In genomic region chr5:66768034-66768433, GRCm38 (mm10) we compare ENCODE assay signal across 19 mouse cellular contexts. TPM values are rescaled to one million over a fixed set of nuclear protein-coding genes. Genes with fewer than 3 reads are reported as not detected.
A peak's percentile ranks its signal among the peaks of the same experiment; 100 is the strongest.
DNase-seq lines count a peak whose midpoint lies in the region; ATAC-seq and TF ChIP-seq lines count a peak whose summit lies in the region.
"Had no signal": no experiment of that assay in that cellular context is flagged by ENCODE, and none has a peak within 500 bp of the region (broad histone marks: within the 10 kb centered on the region; RNA-seq: fewer than 3 reads in every experiment).

No protein-coding gene starts in this region.

- no peak overlapping the region for H3K9ac ChIP-seq in MEL (ENCODE audit: control insufficient read depth, low read depth, low read length, poor library complexity, severe bottlenecking)
- no peak overlapping the region for H3K9ac ChIP-seq in embryonic facial prominence, embryonic 14.5 days (ENCODE audit: low read depth, low read length)
- H3K9ac ChIP-seq: heart, embryonic 15.5 days; hindbrain, embryonic 15.5 days; liver, postnatal 0 days; neural tube, embryonic 15.5 days had no signal

- WGBS in embryonic facial prominence, embryonic 14.5 days: 13% methylated on average over 4 of the region's 4 CpGs
- WGBS in forebrain, embryonic 10.5 days: 57% methylated on average over 4 of the region's 4 CpGs

- H3K4me3 ChIP-seq in MEL (ENCODE audit: control insufficient read depth in 1 of 2, insufficient read depth in 1 of 2, low read depth in 2 of 2, low read length in 2 of 2): no peak overlapping the region
- no peak overlapping the region for H3K4me3 ChIP-seq in embryonic facial prominence, embryonic 14.5 days (ENCODE audit: low read depth, low read length)
- no peak overlapping the region for H3K4me3 ChIP-seq in forebrain, embryonic 10.5 days
- H3K4me3 ChIP-seq: gastrocnemius, adult 2 months; heart, embryonic 15.5 days; hindbrain, embryonic 15.5 days; megakaryocyte, embryonic 14.5 days; neural tube, embryonic 15.5 days had no signal

- intact Hi-C loops in heart, postnatal 10 days (cut with DNase I): no loop called here
- intact Hi-C loops in left cerebral cortex, postnatal 4 days (cut with DNase I): no loop called here
- intact Hi-C loops in left cerebral cortex, postnatal 36 days (cut with DNase I): no loop called here

- H3K9me3 ChIP-seq in MEL (replicated peaks; ENCODE audit: insufficient read depth, low read length): no peaks in the 10 kb centered on the region
- H3K9me3 ChIP-seq in embryonic facial prominence, embryonic 14.5 days (ENCODE audit: control insufficient read depth, low read length): no peaks in the 10 kb centered on the region
- no peaks in the 10 kb centered on the region for H3K9me3 ChIP-seq in forebrain, embryonic 10.5 days
- H3K9me3 ChIP-seq: heart, embryonic 15.5 days; hindbrain, embryonic 15.5 days; megakaryocyte, embryonic 14.5 days; neural tube, embryonic 15.5 days had no signal

- peak; percentile 51 for DNase-seq in heart, adult 11 months
- DNase-seq in heart, postnatal 10 days: no peak
- peak; percentile 7 for DNase-seq in left cerebral cortex, postnatal 4 days
- no peak for DNase-seq in left cerebral cortex, postnatal 36 days (ENCODE audit: low spot score in 2 of 2)
- DNase-seq in MEL (ENCODE audit: low read depth, low spot score): peak; percentile 28
- DNase-seq in embryonic facial prominence, embryonic 14.5 days (ENCODE audit: low spot score): peak; percentile 73
- no peak for DNase-seq in forebrain, embryonic 10.5 days (ENCODE audit: extremely low spot score, low spot score)
- DNase-seq in urinary bladder, adult 18-20 months (ENCODE audit: low spot score in 2 of 2): no peak
- DNase-seq: cerebellum, adult 11 months; gastrocnemius, adult 2 months; layer of hippocampus, postnatal 36 days; liver, postnatal 0 days; retina, postnatal 1 day had no signal

- no peak for TF ChIP-seq RAD21 in MEL (IDR thresholded peaks at IDR 0.05; ENCODE audit: low read depth, low read length)

- TF ChIP-seq CTCF in MEL (IDR thresholded peaks at IDR 0.05 in 2 of 3, conservative IDR thresholded peaks at IDR 0.05 in 1 of 3; ENCODE audit: control insufficient read depth in 1 of 3, insufficient read depth in 1 of 3, low read depth in 2 of 3, low read length in 3 of 3, poor library complexity in 1 of 3, severe bottlenecking in 1 of 3): no peak

- H3K4me1 ChIP-seq in MEL (ENCODE audit: control insufficient read depth in 1 of 2, insufficient read depth in 2 of 2, low read length in 2 of 2): no peaks in the 10 kb centered on the region
- peaks cover 17% of the 10 kb centered on the region for H3K4me1 ChIP-seq in embryonic facial prominence, embryonic 14.5 days (ENCODE audit: control insufficient read depth, insufficient read depth, low read length)
- peaks cover 23% of the 10 kb centered on the region for H3K4me1 ChIP-seq in forebrain, embryonic 10.5 days
- H3K4me1 ChIP-seq: heart, embryonic 15.5 days; megakaryocyte, embryonic 14.5 days had no signal

- no peak overlapping the region for H3K27ac ChIP-seq in MEL (ENCODE audit: control insufficient read depth, low read depth, low read length)
- 0 out of 2 replicates have a peak overlapping the region, but pooled peaks have one; percentile 4 for H3K27ac ChIP-seq in embryonic facial prominence, embryonic 14.5 days (replicated peaks; ENCODE audit: low read depth, low read length)
- no peak overlapping the region for H3K27ac ChIP-seq in forebrain, embryonic 10.5 days
- H3K27ac ChIP-seq: gastrocnemius, adult 2 months; heart, embryonic 15.5 days; hindbrain, embryonic 15.5 days; neural tube, embryonic 15.5 days had no signal

- ATAC-seq in embryonic facial prominence, embryonic 14.5 days (ENCODE audit: low read depth): 0 out of 2 replicates have a peak, but pooled peaks have one; percentile 10
- ATAC-seq: forebrain, embryonic 16.5 days; intestine, postnatal 0 days; liver, postnatal 0 days had no signal

- no peaks in the 10 kb centered on the region for H3K36me3 ChIP-seq in MEL (ENCODE audit: control insufficient read depth in 1 of 2, insufficient read depth in 2 of 2, low read length in 2 of 2)
- no peaks in the 10 kb centered on the region for H3K36me3 ChIP-seq in embryonic facial prominence, embryonic 14.5 days (ENCODE audit: control insufficient read depth, insufficient read depth, low read length)
- H3K36me3 ChIP-seq in forebrain, embryonic 10.5 days (replicated peaks): no peaks in the 10 kb centered on the region
- H3K36me3 ChIP-seq: heart, embryonic 15.5 days; hindbrain, embryonic 15.5 days; neural tube, embryonic 15.5 days had no signal

- no peak overlapping the region for H3K4me2 ChIP-seq in embryonic facial prominence, embryonic 14.5 days (ENCODE audit: low read depth, low read length)
- H3K4me2 ChIP-seq: heart, embryonic 15.5 days; hindbrain, embryonic 15.5 days; neural tube, embryonic 15.5 days had no signal

- TF ChIP-seq EP300 in MEL (IDR thresholded peaks at IDR 0.05; ENCODE audit: low read depth in 1 of 2, low read length in 2 of 2): peak in 1 of 2 experiments; percentile 27; a peak in 1 of 4 replicates

- TF ChIP-seq POLR2A in MEL (IDR thresholded peaks at IDR 0.05; ENCODE audit: control insufficient read depth in 1 of 2, insufficient read depth in 1 of 2, low read depth in 1 of 2, low read length in 2 of 2, poor library complexity in 1 of 2): no peak

- H3K27me3 ChIP-seq in MEL (ENCODE audit: control insufficient read depth in 1 of 2, insufficient read depth in 2 of 2, low read length in 2 of 2): no peaks in the 10 kb centered on the region
- H3K27me3 ChIP-seq in embryonic facial prominence, embryonic 14.5 days (replicated peaks; ENCODE audit: control insufficient read depth, insufficient read depth, low read length): no peaks in the 10 kb centered on the region
- H3K27me3 ChIP-seq in forebrain, embryonic 10.5 days (ENCODE audit: poor library complexity, severe bottlenecking): no peaks in the 10 kb centered on the region
- H3K27me3 ChIP-seq: heart, embryonic 15.5 days; hindbrain, embryonic 15.5 days; megakaryocyte, embryonic 14.5 days; neural tube, embryonic 15.5 days had no signal

- no peaks in the 10 kb centered on the region for H3K79me2 ChIP-seq in MEL (ENCODE audit: control insufficient read depth, insufficient read depth, low read length, poor library complexity)

TF ChIP-seq in MEL, 35 proteins besides CTCF, POLR2A, EP300 and RAD21:
- TF ChIP-seq MYC (IDR thresholded peaks at IDR 0.05; ENCODE audit: low read depth, low read length) (no peak), TCF12 (IDR thresholded peaks at IDR 0.05; ENCODE audit: low read depth, low read length) (peak; percentile 77; the same call in 1 of the 2 replicates), ETS1 (IDR thresholded peaks at IDR 0.05; ENCODE audit: low read depth, low read length) (peak; percentile 46; the same call in 1 of the 2 replicates), ZMIZ1 (IDR thresholded peaks at IDR 0.05; ENCODE audit: low read depth, low read length) (no peak), SMC3 (IDR thresholded peaks at IDR 0.05; ENCODE audit: low read depth, low read length) (no peak), ZKSCAN1 (IDR thresholded peaks at IDR 0.05; ENCODE audit: low read depth, low read length) (no peak), ZNF384 (IDR thresholded peaks at IDR 0.05; ENCODE audit: low read depth, low read length) (peak; percentile 30; the same call in 1 of the 2 replicates), SIN3A (IDR thresholded peaks at IDR 0.05; ENCODE audit: low read length) (no peak)
TF ChIP-seq in MEL: peak in this region for 3.

RNA-seq across cellular contexts. Expression of gene Limch1, which starts 22.4 kb away (rescaled TPM):
- 100 to 1,000 TPM; 149 to 150 TPM for total RNA-seq in heart, postnatal 10 days (2021)
- total RNA-seq in left cerebral cortex, postnatal 4 days (2021): 100 to 1,000 TPM; 203 to 223 TPM
- 100 to 1,000 TPM; 100 to 131 TPM for total RNA-seq in left cerebral cortex, postnatal 36 days (2021)
- total RNA-seq in MEL (2012; rRNA removed): not detected in 2 replicates
- not detected for polyA plus RNA-seq in MEL (2012; ENCODE audit: insufficient read depth in 1 of 2, insufficient read length in 2 of 2, low read depth in 1 of 2, low replicate concordance in 2 of 2, missing spikeins in 1 of 2)
- 70.5 and 71.1 TPM in 2 replicates for polyA plus RNA-seq in embryonic facial prominence, embryonic 14.5 days (2014; fragmentation: Nextera tagmentation; extraction: Ambion mirVana)
- polyA plus RNA-seq in forebrain, embryonic 10.5 days (2016; fragmentation: Nextera tagmentation; extraction: Ambion mirVana): 26.6 and 28.3 TPM in 2 replicates

Comparison
In these comparisons a context has a peak if more than half of its experiments do, and no peak if none do; other contexts are left out.
1. DNase-seq: peak in heart, adult 11 months (single experiment), left cerebral cortex, postnatal 4 days (single experiment), MEL (single experiment) and embryonic facial prominence, embryonic 14.5 days (single experiment); none in heart, postnatal 10 days (0 of 2), left cerebral cortex, postnatal 36 days (0 of 2), forebrain, embryonic 10.5 days (single experiment) and urinary bladder, adult 18-20 months (0 of 2).
2. RNA of gene Limch1, which starts 22.4 kb away (total RNA-seq): 203 to 223 TPM in left cerebral cortex, postnatal 4 days, 149 to 150 TPM in heart, postnatal 10 days and 100 to 131 TPM in left cerebral cortex, postnatal 36 days; not detected in MEL; every median in the first group is over 10 times any median in the second.